Mouse (Mus musculus) layer of hippocampus, postnatal 25 days (tissue): ENCODE results near the gene Ccr6. TPM values are rescaled to one million over a fixed set of nuclear protein-coding genes. Genes with fewer than 3 reads are reported as not detected.
"Not testable (repeated sequence)": the region's sequence is repeated elsewhere in the genome, so short reads cannot be mapped to it uniquely, and the experiment has no call there.

Experiments
- DNase-seq, 2 experiments: peaks; one replicate each; pipeline ENCODE4 v3.0.0; 2022; ENCODE audit warnings: mixed read lengths in 2 of 2, low spot score in 1 of 2; ENCODE audit errors: extremely low spot score in 1 of 2
- total RNA-seq, 2 experiments: library from RNA; stranded (reverse); gene quantifications; 2 replicates each; pipeline ENCODE4 v1.2.3; 2021

The Ccr6 gene
- under 1 TPM; 0.22 to 0.38 TPM for total RNA-seq

GRCm38 (mm10) chr17:8235743-8236142 lies at the start of gene Ccr6:
Ccr6 (plus strand) TSS chr17:8236043.
- DNase-seq = no peak

- no peak for DNase-seq
Measured at GRCm38 (mm10) chr17:8193678-8194077, 42.2 kb upstream of the Ccr6 start.

- DNase-seq = no peak
Measured at GRCm38 (mm10) chr17:8195685-8196376, 40.0 kb upstream of the Ccr6 start.

GRCm38 (mm10) chr17:8197652-8198051 lies 38.2 kb upstream of the Ccr6 start:
- DNase-seq = no peak

GRCm38 (mm10) chr17:8199067-8199935 lies 36.5 kb upstream of the Ccr6 start:
- DNase-seq = no peak

GRCm38 (mm10) chr17:8199936-8200330 lies 35.9 kb upstream of the Ccr6 start:
- DNase-seq = no peak

GRCm38 (mm10) chr17:8203487-8203886 lies 32.4 kb upstream of the Ccr6 start:
- no peak for DNase-seq

- DNase-seq = not testable (repeated sequence)
Measured at GRCm38 (mm10) chr17:8205221-8205631, 30.6 kb upstream of the Ccr6 start.

GRCm38 (mm10) chr17:8206691-8207090 lies 29.2 kb upstream of the Ccr6 start:
- no peak for DNase-seq

GRCm38 (mm10) chr17:8209696-8210095 lies 26.1 kb upstream of the Ccr6 start:
- DNase-seq = no peak

GRCm38 (mm10) chr17:8210170-8210569 lies 25.7 kb upstream of the Ccr6 start:
- DNase-seq = no peak

GRCm38 (mm10) chr17:8210675-8211074 lies 25.2 kb upstream of the Ccr6 start:
- DNase-seq = no peak

GRCm38 (mm10) chr17:8211399-8211798 lies 24.4 kb upstream of the Ccr6 start:
- DNase-seq = no peak

GRCm38 (mm10) chr17:8214369-8214768 lies 21.5 kb upstream of the Ccr6 start:
- no peak for DNase-seq

GRCm38 (mm10) chr17:8215016-8215745 lies 20.7 kb upstream of the Ccr6 start:
- DNase-seq = no peak

- no peak for DNase-seq
Measured at GRCm38 (mm10) chr17:8223225-8223624, 12.6 kb upstream of the Ccr6 start.

- DNase-seq = no peak
Measured at GRCm38 (mm10) chr17:8224072-8224471, 11.8 kb upstream of the Ccr6 start.

GRCm38 (mm10) chr17:8225166-8225565 lies 10.7 kb upstream of the Ccr6 start:
- DNase-seq = no peak

GRCm38 (mm10) chr17:8225746-8226145 lies 10.1 kb upstream of the Ccr6 start:
- DNase-seq = no peak

GRCm38 (mm10) chr17:8228622-8229021 lies 7.2 kb upstream of the Ccr6 start:
- no peak for DNase-seq

GRCm38 (mm10) chr17:8229607-8230006 lies 6.2 kb upstream of the Ccr6 start:
- DNase-seq = no peak
